In the genomic region with DNA sequence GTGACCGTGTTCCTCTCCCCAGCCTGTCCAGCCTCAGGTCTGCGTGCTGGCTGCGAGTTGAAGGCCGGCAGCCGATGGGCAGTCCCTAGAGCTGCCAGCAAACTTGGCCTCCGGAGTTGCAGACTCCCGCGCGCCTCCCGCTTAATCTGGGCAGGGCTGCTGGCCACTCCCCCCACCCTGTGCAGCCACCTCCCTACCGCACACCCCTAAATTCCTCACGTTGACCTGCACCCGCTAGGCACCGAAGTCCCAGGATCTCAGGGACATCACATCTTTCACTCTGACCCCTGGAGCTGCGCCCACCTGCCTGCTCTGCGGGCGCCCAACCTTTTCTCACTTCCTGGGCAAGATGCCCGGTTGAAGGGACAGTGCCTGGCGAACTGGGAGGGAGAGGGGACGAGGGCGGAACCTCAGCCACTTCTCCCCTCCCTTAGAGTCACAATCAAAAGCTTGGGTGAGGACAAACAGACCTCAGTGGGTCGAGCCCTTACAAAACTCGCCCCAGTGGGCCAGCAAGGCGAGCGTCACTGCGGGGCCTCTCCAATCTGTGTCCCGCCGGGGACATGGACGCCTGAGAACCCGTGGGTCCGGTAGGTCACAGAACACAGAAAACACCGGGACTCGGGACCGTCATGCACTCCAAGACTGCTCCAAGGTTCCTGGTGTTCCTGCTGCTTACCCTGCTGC, we compare ENCODE assay signal across 8 mouse cellular contexts. TPM values are rescaled to one million over a fixed set of nuclear protein-coding genes. Genes with fewer than 3 reads are reported as not detected.
DNase-seq lines count a peak whose midpoint lies in the region; ATAC-seq lines count a peak whose summit lies in the region.

A gene (minus strand): TSS at position 137 of the 687 bp plus-strand sequence.
A gene (plus strand): TSS at position 209 of the 687 bp plus-strand sequence.

- no peaks in the 10 kb centered on the region for H3K9me3 ChIP-seq in embryonic facial prominence, embryonic 12.5 days
- H3K9me3 ChIP-seq in heart, embryonic 13.5 days: no peaks in the 10 kb centered on the region
- no peaks in the 10 kb centered on the region for H3K9me3 ChIP-seq in kidney, embryonic 14.5 days (ENCODE audit: control insufficient read depth, low read length)
- no peaks in the 10 kb centered on the region for H3K9me3 ChIP-seq in stomach, embryonic 14.5 days (ENCODE audit: control insufficient read depth, low read depth, low read length)

- H3K4me2 ChIP-seq in embryonic facial prominence, embryonic 12.5 days (replicated peaks): peak within 1 kb of the TSS; percentile 57
- peak within 1 kb of the TSS; percentile 89 for H3K4me2 ChIP-seq in heart, embryonic 13.5 days
- peak within 1 kb of the TSS; percentile 82 for H3K4me2 ChIP-seq in kidney, embryonic 14.5 days (replicated peaks; ENCODE audit: low read depth, low read length)
- H3K4me2 ChIP-seq in stomach, embryonic 14.5 days (replicated peaks; ENCODE audit: low read depth, low read length): peak within 1 kb of the TSS; percentile 67

- H3K27me3 ChIP-seq in embryonic facial prominence, embryonic 12.5 days: peaks cover 26% of the 10 kb centered on the region
- peaks cover 53% of the 10 kb centered on the region for H3K27me3 ChIP-seq in heart, embryonic 13.5 days (replicated peaks)
- peaks cover 4% of the 10 kb centered on the region for H3K27me3 ChIP-seq in kidney, embryonic 14.5 days (ENCODE audit: control insufficient read depth, insufficient read depth, low read length)
- H3K27me3 ChIP-seq in stomach, embryonic 14.5 days (ENCODE audit: control insufficient read depth, insufficient read depth, low read length): peaks cover 6% of the 10 kb centered on the region; the same call in 1 of the 2 replicates

- peak; percentile 35; the same call in 1 of the 2 replicates for ATAC-seq in embryonic facial prominence, embryonic 12.5 days (ENCODE audit: insufficient number of reproducible peaks, insufficient read depth, low FRiP score, low TSS enrichment)
- no peak for ATAC-seq in heart, embryonic 13.5 days (ENCODE audit: extremely low read depth, insufficient number of reproducible peaks, low FRiP score, low TSS enrichment)
- peak; percentile 87 for ATAC-seq in kidney, embryonic 14.5 days (ENCODE audit: low FRiP score, low TSS enrichment)
- ATAC-seq in stomach, embryonic 14.5 days (ENCODE audit: insufficient number of reproducible peaks, insufficient read depth, low FRiP score, low read depth): peak; percentile 75

- no peak within 1 kb of the TSS for H3K27ac ChIP-seq in embryonic facial prominence, embryonic 12.5 days
- H3K27ac ChIP-seq in heart, embryonic 13.5 days (replicated peaks): no peak within 1 kb of the TSS
- H3K27ac ChIP-seq in kidney, embryonic 14.5 days (ENCODE audit: low read depth, low read length): no peak within 1 kb of the TSS
- H3K27ac ChIP-seq in stomach, embryonic 14.5 days (ENCODE audit: low read length): no peak within 1 kb of the TSS

- H3K4me3 ChIP-seq in embryonic facial prominence, embryonic 12.5 days: peak within 1 kb of the TSS; percentile 31
- peak within 1 kb of the TSS; percentile 57 for H3K4me3 ChIP-seq in heart, embryonic 13.5 days
- H3K4me3 ChIP-seq in kidney, embryonic 14.5 days (ENCODE audit: low read length): peak within 1 kb of the TSS; percentile 44
- peak within 1 kb of the TSS; percentile 36 for H3K4me3 ChIP-seq in stomach, embryonic 14.5 days (ENCODE audit: low read depth, low read length)

- H3K4me1 ChIP-seq in embryonic facial prominence, embryonic 12.5 days: 0 out of 2 replicates have a peak, but pooled peaks cover 10% of the 10 kb centered on the region
- peaks cover 13% of the 10 kb centered on the region for H3K4me1 ChIP-seq in heart, embryonic 13.5 days
- no peaks in the 10 kb centered on the region for H3K4me1 ChIP-seq in kidney, embryonic 14.5 days (ENCODE audit: control insufficient read depth, insufficient read depth, low read length)
- 0 out of 2 replicates have a peak, but pooled peaks cover 4% of the 10 kb centered on the region for H3K4me1 ChIP-seq in stomach, embryonic 14.5 days (ENCODE audit: control insufficient read depth, insufficient read depth, low read length)

- 0 out of 2 replicates have a peak within 1 kb of the TSS, but pooled peaks have one; percentile 29 for H3K9ac ChIP-seq in embryonic facial prominence, embryonic 12.5 days
- H3K9ac ChIP-seq in heart, embryonic 13.5 days: peak within 1 kb of the TSS; percentile 71
- peak within 1 kb of the TSS; percentile 51 for H3K9ac ChIP-seq in kidney, embryonic 14.5 days (ENCODE audit: low read depth, low read length)
- H3K9ac ChIP-seq in stomach, embryonic 14.5 days (replicated peaks; ENCODE audit: low read depth, low read length): no peak within 1 kb of the TSS

- H3K36me3 ChIP-seq in embryonic facial prominence, embryonic 12.5 days: no peaks in the 10 kb centered on the region
- H3K36me3 ChIP-seq in heart, embryonic 13.5 days: no peaks in the 10 kb centered on the region
- H3K36me3 ChIP-seq in kidney, embryonic 14.5 days (ENCODE audit: control insufficient read depth, insufficient read depth, low read length): no peaks in the 10 kb centered on the region
- no peaks in the 10 kb centered on the region for H3K36me3 ChIP-seq in stomach, embryonic 14.5 days (ENCODE audit: control insufficient read depth, insufficient read depth, low read length)

- peak; percentile 10 for DNase-seq in right cerebral cortex, postnatal 14 days
- DNase-seq in right cerebral cortex, adult 18-20 months: no peak
- peak; percentile 62 for DNase-seq in lung, postnatal 25 days (ENCODE audit: low spot score)
- DNase-seq in yolk sac, embryonic 10.5 days (ENCODE audit: low spot score): no peak

- 6% methylated on average over 34 of the region's 34 CpGs for WGBS in embryonic facial prominence, embryonic 12.5 days
- WGBS in heart, embryonic 13.5 days: 1% methylated on average over 34 of the region's 34 CpGs
- WGBS in kidney, embryonic 14.5 days: 5% methylated on average over 31 of the region's 34 CpGs
- WGBS in stomach, embryonic 14.5 days: 5% methylated on average over 34 of the region's 34 CpGs

RNA-seq across cellular contexts. Expression of the first gene that starts in this region (rescaled TPM):
- polyA plus RNA-seq in embryonic facial prominence, embryonic 12.5 days (2016; fragmentation: Nextera tagmentation; extraction: Ambion mirVana): 0.14 and 0.19 TPM in 2 replicates
- polyA plus RNA-seq in heart, embryonic 13.5 days (2015; fragmentation: Nextera tagmentation; extraction: Ambion mirVana): 0.55 and 1.1 TPM in 2 replicates
- polyA plus RNA-seq in kidney, embryonic 14.5 days (2014; fragmentation: Nextera tagmentation; extraction: Ambion mirVana): 0.56 and 1.0 TPM in 2 replicates
- polyA plus RNA-seq in stomach, embryonic 14.5 days (2014; fragmentation: Nextera tagmentation; extraction: Ambion mirVana): 0.76 and 0.90 TPM in 2 replicates

RNA-seq across cellular contexts. Expression of the second gene that starts in this region (rescaled TPM):
- 0.12 and 0.14 TPM in 2 replicates for polyA plus RNA-seq in embryonic facial prominence, embryonic 12.5 days (2016; fragmentation: Nextera tagmentation; extraction: Ambion mirVana)
- 0.41 and 0.46 TPM in 2 replicates for polyA plus RNA-seq in heart, embryonic 13.5 days (2015; fragmentation: Nextera tagmentation; extraction: Ambion mirVana)
- polyA plus RNA-seq in kidney, embryonic 14.5 days (2014; fragmentation: Nextera tagmentation; extraction: Ambion mirVana): 0.67 and 1.2 TPM in 2 replicates
- 0.71 TPM in 2 replicates for polyA plus RNA-seq in stomach, embryonic 14.5 days (2014; fragmentation: Nextera tagmentation; extraction: Ambion mirVana)

Comparison
In these comparisons a context has a peak if more than half of its experiments do, and no peak if none do; other contexts are left out.
1. DNase-seq: peak in right cerebral cortex, postnatal 14 days (single experiment) and lung, postnatal 25 days (single experiment); none in right cerebral cortex, adult 18-20 months (single experiment) and yolk sac, embryonic 10.5 days (single experiment).
2. Peak in ATAC-seq, H3K4me3 ChIP-seq, H3K9ac ChIP-seq and H3K4me2 ChIP-seq in embryonic facial prominence, embryonic 12.5 days; RNA of the genes that start here not detected or under 1 TPM.
3. Peak in ATAC-seq, H3K4me3 ChIP-seq and H3K4me2 ChIP-seq in stomach, embryonic 14.5 days; RNA of the genes that start here not detected or under 1 TPM.
4. Peak in every context shown above with its lines, with median percentiles within 50 percentile points of each other: H3K4me2 ChIP-seq and H3K4me3 ChIP-seq.